Mouse (Mus musculus): Measurements from ENCODE around the gene Ghrl. TPM values are rescaled to one million over a fixed set of nuclear protein-coding genes. Genes with fewer than 3 reads are reported as not detected.

Ghrl gene
- polyA plus RNA-seq, 1 experiment from 2014 or later: 1.2 TPM

GRCm38 (mm10) chr6:113695766-113696355 is 23.8 kb downstream of the Ghrl start:
- Histone ChIP-seq H3K9ac (no peak overlapping the region), H3K4me2 (peak overlapping the region; percentile 98), H3K4me3 (replicated peaks) (peak overlapping the region; percentile 89), H3K27me3 (no peaks in the 10 kb centered on the region), H3K36me3 (peaks cover 15% of the 10 kb centered on the region), H3K4me1 (peaks cover 47% of the 10 kb centered on the region), H3K9me3 (replicated peaks) (no peaks in the 10 kb centered on the region), H3K27ac (peak overlapping the region; percentile 87)
- WGBS: 40% methylated on average over 4 of the region's 4 CpGs
- no peak for ATAC-seq (replicated peaks; ENCODE audit: low FRiP score)

- whole genome bisulfite sequencing: 71% methylated on average over 1 of the region's 1 CpGs
- ATAC-seq (replicated peaks; ENCODE audit: low FRiP score): no peak
- H3K4me2 ChIP-seq: no peak overlapping the region
- no peaks in the 10 kb centered on the region for H3K9me3 ChIP-seq (replicated peaks)
- H3K4me1 ChIP-seq: peaks cover 48% of the 10 kb centered on the region
- H3K27me3 ChIP-seq: no peaks in the 10 kb centered on the region
- no peak overlapping the region for H3K4me3 ChIP-seq (replicated peaks)
- no peak overlapping the region for H3K27ac ChIP-seq
- no peak overlapping the region for H3K9ac ChIP-seq
- H3K36me3 ChIP-seq: peaks cover 10% of the 10 kb centered on the region
Observed at GRCm38 (mm10) chr6:113695203-113695602, 24.5 kb downstream of the Ghrl start.

GRCm38 (mm10) chr6:113693377-113693776 is 26.3 kb downstream of the Ghrl start:
- H3K4me2 ChIP-seq: no peak overlapping the region
- ATAC-seq (replicated peaks; ENCODE audit: low FRiP score): no peak
- H3K27me3 ChIP-seq: no peaks in the 10 kb centered on the region
- no peak overlapping the region for H3K9ac ChIP-seq
- H3K4me3 ChIP-seq (replicated peaks): no peak overlapping the region
- whole genome bisulfite sequencing: 93% methylated on average over 5 of the region's 5 CpGs
- H3K9me3 ChIP-seq (replicated peaks): no peaks in the 10 kb centered on the region
- no peak overlapping the region for H3K27ac ChIP-seq
- peaks cover 39% of the 10 kb centered on the region for H3K4me1 ChIP-seq
- 0 out of 2 replicates have a peak, but pooled peaks cover 3% of the 10 kb centered on the region for H3K36me3 ChIP-seq

DNA sequence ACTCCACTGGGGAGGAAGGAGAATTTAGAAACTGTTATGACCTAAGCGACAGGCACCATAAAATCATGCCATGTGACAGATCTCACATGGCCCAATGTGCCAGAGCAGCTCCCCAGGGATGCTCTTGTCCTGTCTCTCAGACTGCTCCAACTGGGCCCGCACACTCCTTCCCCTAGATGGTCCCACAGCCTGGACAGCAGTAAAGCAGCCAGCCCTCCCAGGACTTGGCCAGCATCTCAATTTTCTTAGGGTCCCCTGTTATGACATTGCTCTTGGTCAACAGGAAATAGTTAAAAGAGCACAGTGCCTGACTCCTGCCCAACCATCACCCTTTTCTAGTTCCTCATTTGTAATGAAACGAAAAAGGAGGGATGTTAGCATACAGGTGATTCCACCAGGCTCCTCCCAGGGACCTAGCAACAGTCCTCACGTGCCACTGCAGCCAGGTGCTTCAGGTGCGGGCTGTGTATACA is 27.0 kb downstream of the Ghrl start:
- no peak for ATAC-seq (replicated peaks; ENCODE audit: low FRiP score)
- H3K27me3 ChIP-seq: no peaks in the 10 kb centered on the region
- no peak overlapping the region for H3K4me3 ChIP-seq (replicated peaks)
- H3K4me2 ChIP-seq: no peak overlapping the region
- H3K9me3 ChIP-seq (replicated peaks): no peaks in the 10 kb centered on the region
- no peak overlapping the region for H3K27ac ChIP-seq
- 0 out of 2 replicates have a peak, but pooled peaks cover 3% of the 10 kb centered on the region for H3K36me3 ChIP-seq
- H3K9ac ChIP-seq: no peak overlapping the region
- WGBS: 80% methylated on average over 5 of the region's 5 CpGs
- peaks cover 33% of the 10 kb centered on the region for H3K4me1 ChIP-seq

DNA sequence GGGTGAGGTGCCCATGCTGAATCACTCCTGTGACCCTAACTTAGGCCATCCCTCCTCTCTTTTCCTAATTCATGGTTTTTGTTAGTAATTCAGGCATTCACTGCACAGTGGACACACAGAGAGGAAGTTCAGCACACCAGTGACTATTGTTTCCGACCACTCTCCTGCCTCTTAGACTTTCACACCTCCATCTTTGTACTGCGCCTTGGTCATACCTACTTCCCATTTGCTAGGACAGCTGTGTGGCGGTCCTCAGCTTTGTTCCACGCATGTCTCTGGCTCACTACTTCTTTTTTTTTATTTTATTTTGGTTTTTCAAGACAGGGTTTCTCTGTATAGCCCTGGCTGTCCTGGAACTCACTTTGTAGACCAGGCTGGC is 28.6 kb downstream of the Ghrl start:
- 0 out of 2 replicates have a peak overlapping the region, but pooled peaks have one; percentile 18 for H3K9ac ChIP-seq
- WGBS: 62% methylated on average over 4 of the region's 4 CpGs
- peak overlapping the region; percentile 95 for H3K27ac ChIP-seq
- 0 out of 2 replicates have a peak, but pooled peaks cover 3% of the 10 kb centered on the region for H3K36me3 ChIP-seq
- H3K4me3 ChIP-seq (replicated peaks): peak overlapping the region; percentile 25
- H3K27me3 ChIP-seq: no peaks in the 10 kb centered on the region
- no peaks in the 10 kb centered on the region for H3K9me3 ChIP-seq (replicated peaks)
- no peak for ATAC-seq (replicated peaks; ENCODE audit: low FRiP score)
- H3K4me1 ChIP-seq: peaks cover 33% of the 10 kb centered on the region
- peak overlapping the region; percentile 52 for H3K4me2 ChIP-seq

DNA sequence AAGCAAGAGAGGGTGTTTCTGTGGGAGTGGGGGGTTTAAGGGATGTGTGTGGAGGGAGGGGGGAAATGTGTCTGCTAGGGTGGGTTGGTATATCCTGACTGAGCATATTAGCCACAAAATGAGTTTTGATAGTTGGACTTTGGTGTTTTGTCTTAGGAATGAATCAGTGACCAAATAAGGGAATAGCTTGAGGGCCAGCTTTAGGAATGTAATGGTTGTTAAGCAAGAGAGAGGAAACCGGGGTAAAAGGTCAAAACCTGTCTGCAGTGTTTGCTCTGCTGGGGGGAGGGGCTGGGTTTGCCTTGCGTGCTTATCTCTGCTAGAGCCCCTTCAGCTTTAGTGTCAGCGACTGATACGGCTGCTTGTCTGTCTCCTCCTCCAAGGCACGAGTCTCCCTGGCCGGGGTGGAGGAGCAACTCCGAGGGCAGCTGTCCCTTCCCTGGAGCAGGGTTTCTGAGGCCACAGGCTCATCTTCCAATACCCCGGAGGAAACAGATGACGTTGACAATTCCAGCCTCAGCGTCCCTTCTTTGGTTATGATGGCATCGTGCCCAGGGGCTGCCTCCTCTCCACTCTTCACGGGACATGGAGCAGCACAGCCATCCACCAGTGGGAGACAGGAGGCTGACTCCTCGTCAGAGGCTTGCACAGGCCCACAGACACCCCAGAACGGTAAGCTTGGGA is 29.1 kb downstream of the Ghrl start:
- peak overlapping the region; percentile 25 for H3K4me3 ChIP-seq (replicated peaks)

DNA sequence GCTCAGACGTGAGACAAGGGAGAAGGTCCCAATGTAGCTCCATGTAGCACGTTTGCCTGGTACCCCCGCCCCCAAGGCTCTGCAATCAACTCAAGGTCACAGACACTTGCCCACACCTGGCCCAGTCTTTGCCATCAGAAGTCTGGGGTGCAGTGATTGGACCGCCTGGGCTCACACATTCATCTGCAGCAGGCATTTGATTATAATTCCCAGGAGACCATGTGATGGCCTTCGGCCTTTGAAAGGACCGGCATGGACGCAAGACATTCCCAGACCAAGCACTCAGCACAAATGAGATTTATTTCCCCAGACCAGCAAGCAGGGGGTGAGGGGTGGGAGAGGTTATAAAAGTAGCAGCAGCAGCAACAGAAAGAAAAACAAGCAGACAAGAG is 29.7 kb downstream of the Ghrl start:
- peak overlapping the region; percentile 52 for H3K4me2 ChIP-seq
- 0 out of 2 replicates have a peak, but pooled peaks cover 3% of the 10 kb centered on the region for H3K36me3 ChIP-seq
- H3K27me3 ChIP-seq: no peaks in the 10 kb centered on the region
- H3K9ac ChIP-seq: no peak overlapping the region
- 0 out of 2 replicates have a peak overlapping the region, but pooled peaks have one; percentile 25 for H3K4me3 ChIP-seq (replicated peaks)
- WGBS: 5% methylated on average over 7 of the region's 7 CpGs
- peaks cover 29% of the 10 kb centered on the region for H3K4me1 ChIP-seq
- H3K9me3 ChIP-seq (replicated peaks): no peaks in the 10 kb centered on the region
- peak overlapping the region; percentile 95 for H3K27ac ChIP-seq
- ATAC-seq (replicated peaks; ENCODE audit: low FRiP score): peak; percentile 84

More for the DNA sequence above, 29.1 kb downstream of the Ghrl start:
- 1% methylated on average over 14 of the region's 14 CpGs for WGBS
- no peaks in the 10 kb centered on the region for H3K27me3 ChIP-seq
- 0 out of 2 replicates have a peak, but pooled peaks cover 3% of the 10 kb centered on the region for H3K36me3 ChIP-seq
- peak overlapping the region; percentile 52 for H3K4me2 ChIP-seq
- peak overlapping the region; percentile 18; the same call in 1 of the 2 replicates for H3K9ac ChIP-seq
- peak; percentile 85 for ATAC-seq (replicated peaks; ENCODE audit: low FRiP score)
- peaks cover 29% of the 10 kb centered on the region for H3K4me1 ChIP-seq
- H3K9me3 ChIP-seq (replicated peaks): no peaks in the 10 kb centered on the region
- peak overlapping the region; percentile 95 for H3K27ac ChIP-seq

GRCm38 (mm10) chr6:113686551-113687125 is 33.0 kb downstream of the Ghrl start:
- Histone ChIP-seq H3K27me3 (no peaks in the 10 kb centered on the region), H3K4me1 (peaks cover 29% of the 10 kb centered on the region), H3K9ac (no peak overlapping the region), H3K4me3 (replicated peaks) (no peak overlapping the region), H3K4me2 (no peak overlapping the region), H3K36me3 (no peaks in the 10 kb centered on the region), H3K27ac (no peak overlapping the region), H3K9me3 (replicated peaks) (no peaks in the 10 kb centered on the region)
- ATAC-seq (replicated peaks; ENCODE audit: low FRiP score): no peak
- WGBS: 56% methylated on average over 8 of the region's 8 CpGs

- Histone ChIP-seq H3K27me3 (no peaks in the 10 kb centered on the region), H3K27ac (no peak overlapping the region), H3K36me3 (no peaks in the 10 kb centered on the region), H3K9ac (no peak overlapping the region), H3K9me3 (replicated peaks) (no peaks in the 10 kb centered on the region), H3K4me3 (replicated peaks) (no peak overlapping the region), H3K4me1 (peaks cover 8% of the 10 kb centered on the region; the same call in 1 of the 2 replicates), H3K4me2 (no peak overlapping the region)
- 89% methylated on average over 10 of the region's 10 CpGs for WGBS
- ATAC-seq (replicated peaks; ENCODE audit: low FRiP score): no peak
Observed at GRCm38 (mm10) chr6:113683081-113683825, 36.4 kb downstream of the Ghrl start.

GRCm38 (mm10) chr6:113681271-113681670 is 38.4 kb downstream of the Ghrl start:
- H3K4me2 ChIP-seq: no peak overlapping the region
- peak; percentile 53; the same call in 1 of the 2 replicates for ATAC-seq (replicated peaks; ENCODE audit: low FRiP score)
- H3K4me3 ChIP-seq (replicated peaks): no peak overlapping the region
- H3K27ac ChIP-seq: no peak overlapping the region
- H3K27me3 ChIP-seq: no peaks in the 10 kb centered on the region
- no peaks in the 10 kb centered on the region for H3K9me3 ChIP-seq (replicated peaks)
- H3K9ac ChIP-seq: no peak overlapping the region
- 20% methylated on average over 4 of the region's 4 CpGs for WGBS
- H3K36me3 ChIP-seq: no peaks in the 10 kb centered on the region
- peaks cover 9% of the 10 kb centered on the region for H3K4me1 ChIP-seq

- Histone ChIP-seq H3K27ac (no peak overlapping the region), H3K27me3 (no peaks in the 10 kb centered on the region), H3K9ac (no peak overlapping the region), H3K9me3 (replicated peaks) (no peaks in the 10 kb centered on the region), H3K4me2 (no peak overlapping the region), H3K4me3 (replicated peaks) (no peak overlapping the region), H3K4me1 (peaks cover 9% of the 10 kb centered on the region), H3K36me3 (no peaks in the 10 kb centered on the region)
- 86% methylated on average over 9 of the region's 9 CpGs for WGBS
- no peak for ATAC-seq (replicated peaks; ENCODE audit: low FRiP score)
Observed at GRCm38 (mm10) chr6:113679993-113680566, 39.6 kb downstream of the Ghrl start.

Data from kidney, embryonic 15.5 days (tissue).